Mouse (Mus musculus) bone marrow, adult 2 months (tissue): Measurements from ENCODE around the gene Tmem41b. TPM values are rescaled to one million over a fixed set of nuclear protein-coding genes. Genes with fewer than 3 reads are reported as not detected.
"Not testable (repeated sequence)": the region's sequence is repeated elsewhere in the genome, so short reads cannot be mapped to it uniquely, and the experiment has no call there.

Source experiments
- H3K27ac ChIP-seq: fragments of 200-500 bp; 2 replicates; pipeline ENCODE4 v1.5.1; 2012; ENCODE audit warnings: low read depth, mild to moderate bottlenecking, control low read depth, inconsistent platforms, low read length; ENCODE audit not compliant: control insufficient read depth, poor library complexity, insufficient read depth
- H3K4me1 ChIP-seq: fragments of 200-500 bp; 2 replicates; pipeline ENCODE4 v1.6.1; 2011; ENCODE audit warnings: low read length; ENCODE audit not compliant: control insufficient read depth, insufficient read depth
- H3K4me3 ChIP-seq: fragments of 200-500 bp; replicated peaks from 2 replicates; pipeline ENCODE3; 2011; ENCODE audit warnings: mild to moderate bottlenecking, low read depth, low read length, control low read depth; ENCODE audit not compliant: control insufficient read depth
- CTCF ChIP-seq: fragments of 200-500 bp; IDR thresholded peaks from 2 replicates; pipeline ENCODE4 v1.5.1; 2011; ENCODE audit warnings: low read length, control low read depth; ENCODE audit not compliant: control insufficient read depth, insufficient read depth
- POLR2A ChIP-seq: fragments of 200-500 bp; IDR thresholded peaks from 2 replicates; pipeline ENCODE4 v1.6.1; 2011; ENCODE audit warnings: low read depth, mild to moderate bottlenecking, control low read depth, low read length, borderline replicate concordance; ENCODE audit not compliant: control insufficient read depth
- WGBS: fragments of 180-500 bp; shearing (Covaris S2); methylation state at CpG from one replicate; pipeline ENCODE4 v1.1.7; 2018; 5-methylcytosine and 5-hydroxymethylcytosine counted together
- polyA plus RNA-seq: library from polyadenylated mRNA; stranded (reverse); fragments of >200 nt; gene quantifications from 2 replicates; pipeline ENCODE4 v1.2.4, GENCODE M21; 2011; ENCODE audit warnings: low replicate concordance; ENCODE audit not compliant: missing spikeins, insufficient read depth, insufficient read length

Gene Tmem41b
- polyA plus RNA-seq, 1 experiment = 12.1 TPM

DNA sequence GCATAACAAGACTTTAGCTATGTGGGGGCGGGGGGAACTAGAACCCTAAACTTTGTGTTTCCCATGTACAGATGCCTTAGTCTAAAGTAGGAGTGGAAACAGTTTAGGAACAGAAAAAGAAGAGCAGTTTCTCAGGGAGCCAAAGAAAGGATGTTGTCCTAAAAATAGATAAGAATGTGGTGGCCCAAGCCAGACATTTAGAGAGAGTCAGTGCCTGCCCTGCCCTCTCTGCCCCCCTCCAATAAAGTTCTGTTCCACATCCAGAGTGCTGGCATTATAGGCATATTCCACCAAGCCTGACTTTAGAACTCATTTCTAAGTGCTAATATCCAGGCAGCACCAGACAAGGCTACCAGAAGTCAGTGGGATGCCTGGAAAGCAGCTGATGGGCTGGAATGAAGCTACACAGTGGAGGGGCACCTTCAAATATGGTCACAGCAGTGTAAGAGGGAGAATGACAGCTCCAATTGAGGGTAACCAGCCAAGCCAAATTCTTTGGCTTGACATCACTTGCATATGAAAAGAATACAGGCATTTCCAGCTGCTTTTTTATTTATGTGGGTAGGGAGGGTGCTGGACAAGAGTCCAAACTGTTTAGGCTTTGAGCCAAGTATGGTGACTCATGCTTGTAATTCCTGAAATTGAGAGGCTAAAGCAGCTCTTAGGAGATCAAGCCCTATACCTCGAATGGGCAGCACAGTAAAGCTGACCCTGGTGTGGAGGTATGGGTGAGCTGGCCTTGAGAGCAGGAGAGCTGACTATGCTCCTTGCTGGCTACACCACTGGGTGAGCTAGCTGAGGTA lies 6.6 kb upstream of the Tmem41b start:
- no peak for TF ChIP-seq CTCF
- no peak for TF ChIP-seq POLR2A
- H3K27ac ChIP-seq = no peak overlapping the region
- H3K4me3 ChIP-seq = no peak overlapping the region
- H3K4me1 ChIP-seq = no peaks in the 10 kb centered on the region
- WGBS = 52% methylated on average over 2 of the region's 2 CpGs

DNA sequence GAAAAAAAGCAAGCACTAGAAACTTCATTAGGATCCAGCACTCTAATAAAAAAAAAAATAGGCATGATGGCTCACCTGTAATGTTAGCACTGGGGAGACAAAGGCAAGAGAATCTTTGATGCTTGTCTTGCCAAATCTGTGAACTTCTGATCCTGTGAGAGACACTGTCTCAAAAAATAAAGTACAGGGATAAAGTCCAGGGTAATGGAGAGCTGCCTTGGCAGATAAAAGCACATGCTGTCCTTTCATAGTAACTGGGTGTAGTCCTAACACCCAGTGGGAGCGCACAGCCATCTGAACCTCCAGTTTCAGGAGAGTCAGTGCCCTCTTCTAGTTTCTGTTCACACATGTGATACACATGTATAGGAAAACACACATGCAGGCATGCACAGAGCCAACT lies 4.6 kb upstream of the Tmem41b start:
- Histone ChIP-seq H3K27ac (no peak overlapping the region), H3K4me3 (no peak overlapping the region), H3K4me1 (no peaks in the 10 kb centered on the region)
- no peak for TF ChIP-seq POLR2A
- TF ChIP-seq CTCF = no peak
- 89% methylated on average over 1 of the region's 1 CpGs for WGBS

DNA sequence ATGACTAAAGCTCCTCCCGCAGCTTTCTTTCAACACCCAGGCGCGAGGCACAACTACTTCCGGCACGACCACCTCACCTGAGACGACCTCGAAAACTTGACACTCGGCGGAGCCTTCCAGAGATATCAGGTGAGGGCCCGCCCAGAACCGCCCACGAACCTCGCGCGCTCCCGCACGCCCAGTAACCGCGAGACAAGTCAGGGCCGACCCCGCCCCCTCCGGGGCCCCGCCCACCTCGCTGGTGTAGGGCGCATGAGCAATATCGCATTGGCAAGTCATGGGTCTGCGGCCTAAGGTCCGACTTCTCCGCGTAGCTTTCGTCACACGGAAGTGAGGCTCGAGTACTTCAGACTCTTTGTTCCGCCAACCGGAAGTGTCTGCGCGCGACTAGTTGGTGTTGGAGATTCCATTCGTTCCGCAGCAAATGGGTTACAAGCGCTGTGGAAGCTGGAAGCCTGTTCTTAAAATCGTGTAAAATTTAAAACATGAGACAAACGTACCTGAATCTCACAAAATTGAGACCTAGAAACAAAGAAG lies 528 bp downstream of the Tmem41b start:
- Histone ChIP-seq H3K27ac (peak overlapping the region; percentile 62), H3K4me3 (peak overlapping the region; percentile 71), H3K4me1 (no peaks in the 10 kb centered on the region; the same call in 1 of the 2 replicates)
- TF ChIP-seq CTCF (no peak), POLR2A (no peak)
- WGBS = under 1% methylated on average over 43 of the region's 43 CpGs

DNA sequence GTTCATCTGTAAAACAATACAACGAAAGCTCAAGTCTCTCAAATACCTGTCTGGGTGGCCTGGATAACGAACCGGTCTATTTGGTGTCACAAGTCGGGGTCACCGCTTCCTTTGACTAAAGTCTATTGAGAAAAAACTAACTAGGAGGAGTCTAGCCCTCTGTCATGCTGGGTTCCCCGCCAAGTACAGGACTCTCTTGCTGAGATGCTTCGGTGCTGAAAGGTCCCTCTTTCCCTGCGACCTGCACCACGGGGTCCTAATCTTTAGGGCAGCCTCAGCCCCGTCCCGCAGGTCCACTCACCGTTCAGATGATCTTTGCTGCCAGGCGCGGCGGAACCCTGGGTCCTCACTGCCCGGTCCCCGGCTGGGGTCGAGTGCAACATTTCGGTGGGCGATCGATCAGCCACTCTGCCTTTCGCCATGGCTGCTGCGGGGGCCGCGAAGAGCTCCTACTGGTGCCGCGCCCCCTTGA lies 1.0 kb downstream of the Tmem41b start:
- H3K4me1 ChIP-seq = no peaks in the 10 kb centered on the region; the same call in 1 of the 2 replicates
- H3K27ac ChIP-seq = peak overlapping the region; percentile 62
- TF ChIP-seq CTCF (no peak), POLR2A (no peak)
- WGBS = under 1% methylated on average over 27 of the region's 27 CpGs
- H3K4me3 ChIP-seq = peak overlapping the region; percentile 71

DNA sequence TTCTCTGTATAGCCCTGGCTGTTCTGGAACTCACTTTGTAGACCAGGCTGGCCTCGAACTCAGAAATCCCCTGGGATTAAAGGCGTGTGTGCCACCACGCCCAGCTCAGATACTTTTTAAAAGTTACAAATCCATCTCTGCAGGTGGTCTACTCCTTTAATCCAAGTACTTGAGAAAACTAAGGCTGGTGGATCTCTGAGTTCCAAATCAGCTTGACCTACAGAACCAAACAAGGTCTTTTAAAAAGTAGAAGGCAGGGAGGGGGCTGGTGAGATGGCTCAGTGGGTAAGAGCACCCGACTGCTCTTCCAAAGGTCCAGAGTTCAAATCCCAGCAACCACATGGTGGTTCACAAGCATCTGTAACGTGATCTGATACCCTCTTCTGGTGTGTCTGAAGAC lies 2.1 kb downstream of the Tmem41b start:
- 77% methylated on average over 5 of the region's 5 CpGs for WGBS
- H3K4me1 ChIP-seq, H3K27ac ChIP-seq, H3K4me3 ChIP-seq: not testable (repeated sequence)

DNA sequence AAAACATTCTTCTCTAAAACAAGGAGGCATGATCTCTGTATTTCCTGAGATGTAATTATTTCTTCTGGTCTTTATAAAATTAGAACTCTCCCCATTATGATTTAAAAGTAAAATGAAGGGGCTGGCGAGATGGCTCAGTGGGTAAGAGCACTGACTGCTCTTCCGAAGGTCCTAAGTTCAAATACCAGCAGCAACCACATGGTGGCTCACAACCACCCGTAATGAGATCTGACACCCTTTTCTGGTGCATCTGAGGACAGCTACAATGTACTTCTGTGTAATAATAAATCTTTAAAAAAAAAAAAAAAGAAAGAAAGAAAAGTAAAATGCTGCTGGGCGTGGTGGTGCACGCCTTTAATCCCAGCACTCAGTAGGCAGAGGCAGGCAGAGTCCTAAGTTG lies 9.6 kb downstream of the Tmem41b start:
- WGBS = 73% methylated on average over 5 of the region's 5 CpGs
- not testable (repeated sequence) for H3K4me1 ChIP-seq, H3K4me3 ChIP-seq, H3K27ac ChIP-seq
- 0 out of 2 replicates have a peak, but pooled peaks have one; percentile 14 for TF ChIP-seq CTCF

DNA sequence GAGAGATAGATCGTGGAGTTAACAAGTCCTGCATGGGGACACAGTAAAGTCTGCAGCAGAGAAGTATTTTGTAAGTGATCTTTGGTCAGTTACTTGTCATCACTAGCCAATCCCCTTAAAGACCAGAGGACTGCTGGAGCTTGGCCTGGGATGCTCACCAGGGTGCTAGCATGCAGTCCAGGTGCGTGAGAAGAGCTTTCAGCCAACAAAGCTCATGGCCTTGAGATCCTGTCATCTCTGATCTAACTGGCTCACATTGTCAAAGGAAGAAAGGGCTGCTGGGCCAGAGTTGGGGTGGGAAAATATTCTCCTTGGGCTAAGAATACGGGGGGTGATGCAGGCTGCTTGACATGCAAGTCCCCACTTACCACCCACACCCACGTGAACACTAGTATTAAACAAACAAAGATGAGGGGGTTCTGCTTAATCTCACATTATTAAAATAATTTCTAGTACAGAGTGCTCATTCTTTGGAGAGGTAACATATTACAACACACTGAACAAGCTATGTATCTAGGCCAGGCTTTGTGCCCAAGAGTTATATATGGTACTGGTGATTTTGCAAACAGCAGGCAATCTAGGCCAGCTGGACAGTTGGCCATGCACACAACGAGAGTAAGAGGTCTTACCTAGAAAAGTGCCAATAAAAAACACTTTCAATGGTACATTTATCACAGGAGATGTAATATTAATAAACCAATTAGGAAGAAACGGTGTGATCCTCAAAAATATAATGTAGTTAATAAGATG lies 10.6 kb downstream of the Tmem41b start:
- Histone ChIP-seq H3K4me3 (no peak overlapping the region), H3K27ac (no peak overlapping the region), H3K4me1 (no peaks in the 10 kb centered on the region)
- TF ChIP-seq POLR2A (no peak), CTCF (no peak)
- 90% methylated on average over 6 of the region's 6 CpGs for WGBS

DNA sequence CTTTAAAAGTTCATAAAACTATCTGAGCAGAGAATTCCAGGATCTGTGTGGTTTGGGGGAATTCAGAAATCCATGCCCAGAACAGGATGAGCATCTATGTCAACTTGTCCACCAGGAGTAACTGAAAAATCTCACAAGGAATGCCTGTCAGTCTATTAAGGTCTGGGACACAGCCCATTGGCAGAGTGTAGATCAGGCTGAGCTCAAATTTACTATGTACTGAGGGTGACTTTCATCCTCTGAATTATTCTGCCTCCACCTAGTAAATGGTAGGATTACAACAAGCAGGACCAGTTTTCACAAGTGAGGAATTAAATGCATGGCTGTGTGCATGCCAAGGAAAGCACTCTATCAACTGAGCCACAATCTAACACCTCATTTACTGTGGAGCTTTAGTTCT lies 17.2 kb downstream of the Tmem41b start:
- Histone ChIP-seq H3K4me3 (no peak overlapping the region), H3K4me1 (no peaks in the 10 kb centered on the region; the same call in 1 of the 2 replicates), H3K27ac (no peak overlapping the region)
- TF ChIP-seq POLR2A (no peak), CTCF (no peak)
